Mouse (Mus musculus): ENCODE data around the gene Mob3a. TPM values are rescaled to one million over a fixed set of nuclear protein-coding genes. Genes with fewer than 3 reads are reported as not detected.
A peak's percentile ranks its signal among the peaks of the same experiment; 100 is the strongest.

Gene Mob3a
- 60.4 and 67.0 TPM in 2 replicates for polyA plus RNA-seq (2016; fragmentation: Nextera tagmentation; extraction: Ambion mirVana)

GRCm38 (mm10) chr10:80701721-80702535 is at the start of gene Mob3a, which contains the start of gene Izumo4:
Gene Mob3a, minus strand, starts transcription at chr10:80701977.
Gene Izumo4, plus strand, starts transcription at chr10:80702184.
- WGBS: under 1% methylated on average over 59 of the region's 59 CpGs
- Histone ChIP-seq H3K4me3 (peak within 1 kb of the TSS; percentile 60), H3K9me3 (no peaks in the 10 kb centered on the region), H3K4me2 (replicated peaks) (peak within 1 kb of the TSS; percentile 66), H3K27ac (replicated peaks) (peak within 1 kb of the TSS; percentile 80), H3K36me3 (peaks cover 24% of the 10 kb centered on the region), H3K4me1 (peaks cover 30% of the 10 kb centered on the region), H3K9ac (replicated peaks) (peak within 1 kb of the TSS; percentile 58), H3K27me3 (no peaks in the 10 kb centered on the region)
- peak; percentile 98 for ATAC-seq (ENCODE audit: low FRiP score, low read depth)

- Histone ChIP-seq H3K4me3 (no peak overlapping the region), H3K4me1 (peaks cover 13% of the 10 kb centered on the region), H3K9me3 (no peaks in the 10 kb centered on the region), H3K27ac (replicated peaks) (no peak overlapping the region), H3K27me3 (0 out of 2 replicates have a peak, but pooled peaks cover 3% of the 10 kb centered on the region), H3K36me3 (no peaks in the 10 kb centered on the region), H3K4me2 (replicated peaks) (peak overlapping the region; percentile 28), H3K9ac (replicated peaks) (0 out of 2 replicates have a peak overlapping the region, but pooled peaks have one; percentile 4)
- ATAC-seq (ENCODE audit: low FRiP score, low read depth): no peak
- WGBS: 17% methylated on average over 16 of the region's 16 CpGs
Observed at GRCm38 (mm10) chr10:80751188-80751832, 49.5 kb upstream of the Mob3a start.

GRCm38 (mm10) chr10:80748609-80749008 is 46.8 kb upstream of the Mob3a start:
- no peak for ATAC-seq (ENCODE audit: low FRiP score, low read depth)
- H3K4me2 ChIP-seq (replicated peaks): no peak overlapping the region
- H3K36me3 ChIP-seq: no peaks in the 10 kb centered on the region
- H3K9ac ChIP-seq (replicated peaks): no peak overlapping the region
- H3K4me1 ChIP-seq: peaks cover 7% of the 10 kb centered on the region; the same call in 1 of the 2 replicates
- no peak overlapping the region for H3K27ac ChIP-seq (replicated peaks)
- WGBS: 17% methylated on average over 6 of the region's 6 CpGs
- no peaks in the 10 kb centered on the region for H3K9me3 ChIP-seq
- no peak overlapping the region for H3K4me3 ChIP-seq
- H3K27me3 ChIP-seq: 0 out of 2 replicates have a peak, but pooled peaks cover 3% of the 10 kb centered on the region

GRCm38 (mm10) chr10:80747410-80747809 is 45.6 kb upstream of the Mob3a start:
- peaks cover 10% of the 10 kb centered on the region for H3K4me1 ChIP-seq
- no peak overlapping the region for H3K4me2 ChIP-seq (replicated peaks)
- H3K27me3 ChIP-seq: 0 out of 2 replicates have a peak, but pooled peaks cover 3% of the 10 kb centered on the region
- H3K4me3 ChIP-seq: no peak overlapping the region
- no peak for ATAC-seq (ENCODE audit: low FRiP score, low read depth)
- no peak overlapping the region for H3K27ac ChIP-seq (replicated peaks)
- H3K36me3 ChIP-seq: no peaks in the 10 kb centered on the region
- WGBS: 24% methylated on average over 3 of the region's 3 CpGs
- no peak overlapping the region for H3K9ac ChIP-seq (replicated peaks)
- H3K9me3 ChIP-seq: no peaks in the 10 kb centered on the region

- no peak for ATAC-seq (ENCODE audit: low FRiP score, low read depth)
- H3K4me3 ChIP-seq: no peak overlapping the region
- H3K9me3 ChIP-seq: no peaks in the 10 kb centered on the region
- 32% methylated on average over 5 of the region's 5 CpGs for WGBS
- 0 out of 2 replicates have a peak, but pooled peaks cover 3% of the 10 kb centered on the region for H3K27me3 ChIP-seq
- no peak overlapping the region for H3K9ac ChIP-seq (replicated peaks)
- H3K4me1 ChIP-seq: peaks cover 25% of the 10 kb centered on the region
- no peaks in the 10 kb centered on the region for H3K36me3 ChIP-seq
- H3K4me2 ChIP-seq (replicated peaks): no peak overlapping the region
- no peak overlapping the region for H3K27ac ChIP-seq (replicated peaks)
Observed at GRCm38 (mm10) chr10:80744262-80744661, 42.5 kb upstream of the Mob3a start.

- Histone ChIP-seq H3K4me1 (peaks cover 25% of the 10 kb centered on the region), H3K36me3 (no peaks in the 10 kb centered on the region), H3K9me3 (no peaks in the 10 kb centered on the region), H3K4me2 (replicated peaks) (peak within 1 kb of the TSS; percentile 99), H3K27me3 (no peaks in the 10 kb centered on the region), H3K9ac (replicated peaks) (peak within 1 kb of the TSS; percentile 99), H3K27ac (replicated peaks) (peak within 1 kb of the TSS; percentile 76), H3K4me3 (peak within 1 kb of the TSS; percentile 97)
- WGBS: 3% methylated on average over 25 of the region's 25 CpGs
- peak; percentile 99 for ATAC-seq (ENCODE audit: low FRiP score, low read depth)
Observed at GRCm38 (mm10) chr10:80742180-80742978, 40.6 kb upstream of the Mob3a start, which contains the start of gene Ap3d1. Gene Ap3d1, minus strand, starts transcription at chr10:80742264.

GRCm38 (mm10) chr10:80741634-80742179 is 39.9 kb upstream of the Mob3a start:
- no peak; the same call in 1 of the 2 replicates for ATAC-seq (ENCODE audit: low FRiP score, low read depth)

GRCm38 (mm10) chr10:80741146-80741545 is 39.4 kb upstream of the Mob3a start:
- no peak for ATAC-seq (ENCODE audit: low FRiP score, low read depth)
- Histone ChIP-seq H3K27me3 (no peaks in the 10 kb centered on the region), H3K4me1 (peaks cover 25% of the 10 kb centered on the region), H3K4me3 (peak overlapping the region; percentile 97), H3K9ac (replicated peaks) (peak overlapping the region; percentile 99), H3K4me2 (replicated peaks) (peak overlapping the region; percentile 99), H3K9me3 (no peaks in the 10 kb centered on the region), H3K27ac (replicated peaks) (no peak overlapping the region), H3K36me3 (peaks cover 6% of the 10 kb centered on the region; the same call in 1 of the 2 replicates)
- WGBS: 33% methylated on average over 5 of the region's 5 CpGs

More at GRCm38 (mm10) chr10:80741634-80742179, 39.9 kb upstream of the Mob3a start:
- Histone ChIP-seq H3K4me3 (peak overlapping the region; percentile 97), H3K4me2 (replicated peaks) (peak overlapping the region; percentile 99), H3K36me3 (peaks cover 4% of the 10 kb centered on the region; the same call in 1 of the 2 replicates), H3K27me3 (no peaks in the 10 kb centered on the region), H3K4me1 (peaks cover 25% of the 10 kb centered on the region), H3K27ac (replicated peaks) (peak overlapping the region; percentile 76), H3K9me3 (no peaks in the 10 kb centered on the region), H3K9ac (replicated peaks) (peak overlapping the region; percentile 99)
- WGBS: under 1% methylated on average over 46 of the region's 46 CpGs

GRCm38 (mm10) chr10:80738657-80739056 is 36.9 kb upstream of the Mob3a start:
- Histone ChIP-seq H3K9ac (replicated peaks) (no peak overlapping the region), H3K9me3 (no peaks in the 10 kb centered on the region), H3K36me3 (peaks cover 13% of the 10 kb centered on the region; the same call in 1 of the 2 replicates), H3K4me3 (no peak overlapping the region), H3K27ac (replicated peaks) (no peak overlapping the region), H3K4me2 (replicated peaks) (no peak overlapping the region), H3K4me1 (peaks cover 25% of the 10 kb centered on the region), H3K27me3 (no peaks in the 10 kb centered on the region)
- 78% methylated on average over 1 of the region's 1 CpGs for WGBS
- no peak for ATAC-seq (ENCODE audit: low FRiP score, low read depth)

GRCm38 (mm10) chr10:80736731-80737130 is 35.0 kb upstream of the Mob3a start:
- no peak overlapping the region for H3K4me2 ChIP-seq (replicated peaks)
- ATAC-seq (ENCODE audit: low FRiP score, low read depth): no peak
- no peak overlapping the region for H3K4me3 ChIP-seq
- peaks cover 30% of the 10 kb centered on the region for H3K36me3 ChIP-seq
- H3K4me1 ChIP-seq: peaks cover 21% of the 10 kb centered on the region
- no peaks in the 10 kb centered on the region for H3K9me3 ChIP-seq
- no peaks in the 10 kb centered on the region for H3K27me3 ChIP-seq
- no peak overlapping the region for H3K9ac ChIP-seq (replicated peaks)
- no peak overlapping the region for H3K27ac ChIP-seq (replicated peaks)
- WGBS: 88% methylated on average over 5 of the region's 5 CpGs

GRCm38 (mm10) chr10:80732611-80733101 is 30.9 kb upstream of the Mob3a start:
- Histone ChIP-seq H3K4me1 (no peaks in the 10 kb centered on the region), H3K4me2 (replicated peaks) (no peak overlapping the region), H3K27ac (replicated peaks) (no peak overlapping the region), H3K4me3 (no peak overlapping the region), H3K9ac (replicated peaks) (no peak overlapping the region), H3K36me3 (peaks cover 68% of the 10 kb centered on the region), H3K27me3 (no peaks in the 10 kb centered on the region), H3K9me3 (no peaks in the 10 kb centered on the region)
- WGBS: 93% methylated on average over 6 of the region's 6 CpGs
- no peak for ATAC-seq (ENCODE audit: low FRiP score, low read depth)
